Mouse (Mus musculus): ENCODE data around the gene Dmrt3.

DNA sequence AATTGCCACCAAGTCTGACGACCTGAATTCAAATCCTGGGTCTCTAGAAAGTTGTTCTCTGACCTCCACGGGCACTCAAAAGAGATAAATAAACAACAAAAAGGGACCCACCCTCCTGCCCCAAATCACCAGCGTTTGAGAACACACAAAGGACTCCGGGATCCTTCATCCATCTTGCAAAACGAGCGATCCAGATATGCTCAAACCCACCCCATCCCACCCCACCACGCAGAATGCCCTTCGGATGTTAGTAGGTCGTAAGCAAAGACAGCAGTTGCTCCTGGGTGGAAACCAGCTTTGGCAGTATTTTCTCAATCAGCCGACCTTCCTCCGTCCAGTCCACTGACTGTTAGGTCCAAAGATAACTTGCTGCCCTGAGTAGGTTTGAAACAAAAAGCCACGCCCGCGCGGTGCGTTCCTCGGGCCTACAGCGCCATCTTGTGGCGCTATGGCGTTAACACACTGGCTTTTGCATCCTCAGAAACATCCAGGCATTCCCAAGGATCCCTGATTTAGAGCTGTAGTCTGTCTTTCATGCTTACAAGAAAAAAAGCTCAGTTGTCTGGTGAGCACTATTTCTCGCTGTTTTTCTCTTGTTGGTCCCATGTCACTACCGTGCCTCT is 25.6 kb downstream of the Dmrt3 start:
- TF ChIP-seq CTCF (IDR thresholded peaks at IDR 0.05; ENCODE audit: extremely low read depth, insufficient read depth, insufficient read length, insufficient replicate concordance), result peak; percentile 71; the same call in 1 of the 2 replicates
- TF ChIP-seq POLR2A (IDR thresholded peaks at IDR 0.05; ENCODE audit: low read depth, low read length), result no peak
